Mouse (Mus musculus): ENCODE results near the gene Gm3500.
"Not testable (repeated sequence)": the region's sequence is repeated elsewhere in the genome, so short reads cannot be mapped to it uniquely, and the experiment has no call there.

Gm3500 gene

GRCm38 (mm10) chr14:5388949-5389348 lies at the start of gene Gm3500:
Gm3500 (minus strand) TSS chr14:5389049.
- DNase-seq (ENCODE audit: low spot score in 2 of 2) = not testable (repeated sequence)

GRCm38 (mm10) chr14:5334828-5335227 lies 54.0 kb downstream of the Gm3500 start, which contains the start of gene Gm3542:
Gm3542 (minus strand) TSS chr14:5334928.
- DNase-seq (ENCODE audit: low spot score in 2 of 2) = not testable (repeated sequence)
